Mouse (Mus musculus) embryo, embryonic 11.5 days (tissue): ENCODE measurements around the gene Trpm3.

Source experiments
- DNase-seq: peaks from one replicate; pipeline ENCODE4 v3.0.0-alpha.2; 2012; ENCODE audit warnings: low read depth, low spot score

Gene Trpm3

DNA sequence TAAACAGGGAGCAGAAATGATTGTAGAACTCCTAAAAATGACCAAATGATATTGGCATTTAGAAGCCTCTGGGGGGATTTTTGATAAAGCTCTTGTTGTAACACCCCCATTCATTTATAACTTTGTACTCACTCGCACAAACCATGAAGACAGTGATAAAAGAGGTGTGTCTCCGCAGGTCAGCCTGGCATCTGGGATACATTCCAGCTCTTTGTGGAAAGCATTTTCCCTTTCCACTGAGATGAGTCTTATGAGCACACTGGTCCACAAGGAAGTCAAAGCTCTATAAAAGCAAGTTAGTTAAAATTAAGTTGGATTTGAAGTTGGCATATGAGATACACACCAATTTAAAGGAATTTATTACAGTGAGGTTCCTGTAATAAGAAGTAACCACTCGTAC, 600.4 kb downstream of the Trpm3 start:
- no peak for DNase-seq

- no peak for DNase-seq
These were observed 614.5 kb downstream of the Trpm3 start for GRCm38 (mm10) chr19:22753311-22753809.

DNA sequence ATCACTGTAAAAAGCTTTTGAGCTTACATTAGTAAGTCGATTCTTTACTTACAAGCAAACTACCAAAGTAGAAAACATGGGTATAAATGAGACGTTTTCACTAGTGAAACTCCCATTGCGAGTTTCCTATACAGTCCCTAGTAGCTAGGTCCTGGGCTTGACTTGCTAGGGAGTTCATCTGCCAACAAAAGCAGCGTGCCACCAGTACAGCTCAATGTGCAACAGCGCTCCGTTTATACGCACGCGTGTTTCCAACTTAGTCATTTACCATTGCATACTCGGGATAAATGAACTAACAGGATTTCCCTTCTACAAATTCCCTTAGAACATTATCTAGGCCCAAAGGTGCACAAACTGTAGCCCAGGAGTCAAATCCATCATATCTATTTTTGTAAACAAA, 615.2 kb downstream of the Trpm3 start:
- no peak for DNase-seq

DNA sequence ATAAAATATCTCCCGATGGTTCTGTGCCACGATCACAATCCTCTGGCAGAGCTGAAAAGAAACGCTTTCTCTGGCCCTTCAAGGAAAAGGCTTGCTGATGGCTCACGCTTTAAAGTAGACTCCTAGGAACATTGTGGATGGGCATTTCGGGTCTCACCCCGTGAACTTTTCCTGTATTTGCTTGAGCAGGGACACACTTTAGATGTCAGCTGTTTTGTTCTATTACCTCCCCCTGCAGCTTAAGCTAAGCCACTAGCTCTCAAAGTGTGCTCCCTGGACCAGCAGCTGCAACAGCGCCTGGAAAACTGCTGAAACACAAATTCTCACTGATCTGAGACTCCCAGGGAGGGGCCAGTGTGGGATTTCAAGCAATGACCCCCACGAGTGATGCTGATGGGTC, 615.7 kb downstream of the Trpm3 start:
- DNase-seq: no peak

DNA sequence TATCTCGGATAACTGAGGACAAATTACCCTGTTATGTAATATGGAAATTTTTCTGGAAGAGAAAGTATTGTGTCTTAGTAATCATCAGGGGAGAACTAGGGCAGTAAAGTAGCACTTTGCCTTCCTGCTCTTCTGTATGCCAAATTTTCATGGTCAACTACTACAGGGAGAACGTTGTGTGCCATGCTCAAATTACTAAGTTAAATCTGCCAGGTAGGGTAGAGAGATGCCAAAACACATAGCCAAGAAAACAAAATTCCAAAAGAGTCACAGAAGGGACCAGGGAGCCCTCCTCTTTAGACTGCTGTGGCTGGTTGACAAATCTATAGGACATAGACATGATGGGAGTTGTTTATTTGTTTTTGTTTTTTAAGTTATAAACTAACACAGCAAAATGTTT, 619.6 kb downstream of the Trpm3 start:
- no peak for DNase-seq

- no peak for DNase-seq
These were observed 629.4 kb downstream of the Trpm3 start for GRCm38 (mm10) chr19:22768242-22768641.

DNA sequence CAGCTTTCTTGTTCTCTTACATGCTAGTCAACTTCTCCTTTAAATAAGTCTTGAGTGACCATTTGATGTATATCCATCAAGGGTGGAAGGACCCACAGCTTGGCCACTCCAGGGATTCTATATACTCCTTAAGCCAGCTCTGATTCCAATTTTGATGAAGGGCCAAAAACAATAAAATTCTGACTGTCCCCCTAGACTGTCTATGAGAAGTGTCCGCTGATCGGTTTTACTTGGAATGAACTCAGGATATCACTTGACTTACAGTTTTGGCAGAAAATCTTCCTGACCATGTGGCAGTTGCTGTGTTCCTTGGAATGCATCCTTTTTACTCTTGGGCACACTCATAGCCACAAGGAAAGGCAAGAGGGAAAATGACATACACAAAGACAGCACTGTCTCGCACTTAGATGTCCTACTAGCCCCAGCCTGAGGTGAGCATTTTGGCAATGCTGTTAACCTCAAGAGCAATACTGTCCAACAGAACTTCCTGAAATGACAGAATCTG, 636.4 kb downstream of the Trpm3 start:
- DNase-seq: no peak

- no peak for DNase-seq
These were observed 641.5 kb downstream of the Trpm3 start for GRCm38 (mm10) chr19:22780192-22780843.

GRCm38 (mm10) chr19:22781579-22781978, 642.7 kb downstream of the Trpm3 start:
- DNase-seq: no peak

DNA sequence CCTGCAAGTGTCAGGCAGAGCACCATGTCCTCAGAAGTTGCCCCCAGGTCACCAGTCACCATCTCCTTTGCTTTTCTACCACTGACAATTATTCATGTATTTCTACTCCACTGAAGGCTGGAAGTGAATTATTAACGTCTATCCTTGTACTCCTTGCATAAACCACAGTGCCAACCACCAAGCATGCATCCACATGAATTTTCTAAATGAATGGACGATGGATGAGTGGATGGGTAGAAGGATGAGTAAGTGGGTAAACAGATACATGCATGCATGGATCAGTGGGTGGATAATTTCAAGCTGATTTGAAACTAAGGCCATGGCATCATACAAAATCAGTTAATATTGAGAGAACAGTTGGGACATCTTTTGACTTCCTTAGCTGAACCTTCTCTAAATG, 644.9 kb downstream of the Trpm3 start:
- no peak for DNase-seq

- DNase-seq: no peak
These were observed 650.9 kb downstream of the Trpm3 start for GRCm38 (mm10) chr19:22789753-22790152.

- no peak for DNase-seq
These were observed 658.1 kb downstream of the Trpm3 start for GRCm38 (mm10) chr19:22796996-22797395.

DNA sequence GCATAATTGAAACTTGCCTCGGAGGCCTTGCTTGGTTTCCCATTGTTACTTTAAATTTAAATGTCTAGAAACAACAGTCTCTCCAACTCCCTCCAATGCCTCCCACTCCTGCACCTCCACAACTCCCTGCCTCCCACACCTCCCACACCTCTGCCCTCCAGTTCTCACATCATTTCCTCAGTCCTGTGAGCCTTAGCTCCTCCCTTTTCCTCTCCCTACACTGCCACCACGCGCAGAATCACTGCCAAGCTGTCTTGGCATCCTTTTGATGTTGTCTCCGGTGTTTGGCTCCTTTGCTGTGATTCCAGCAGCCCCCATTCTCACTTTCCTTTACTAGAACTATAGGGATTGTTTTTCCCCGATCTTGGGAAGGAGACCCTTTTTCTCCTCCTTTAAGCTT, 661.6 kb downstream of the Trpm3 start:
- DNase-seq: no peak

GRCm38 (mm10) chr19:22803396-22803795, 664.5 kb downstream of the Trpm3 start:
- DNase-seq: no peak

- DNase-seq: no peak
These were observed 665.5 kb downstream of the Trpm3 start for GRCm38 (mm10) chr19:22804311-22804710.

DNA sequence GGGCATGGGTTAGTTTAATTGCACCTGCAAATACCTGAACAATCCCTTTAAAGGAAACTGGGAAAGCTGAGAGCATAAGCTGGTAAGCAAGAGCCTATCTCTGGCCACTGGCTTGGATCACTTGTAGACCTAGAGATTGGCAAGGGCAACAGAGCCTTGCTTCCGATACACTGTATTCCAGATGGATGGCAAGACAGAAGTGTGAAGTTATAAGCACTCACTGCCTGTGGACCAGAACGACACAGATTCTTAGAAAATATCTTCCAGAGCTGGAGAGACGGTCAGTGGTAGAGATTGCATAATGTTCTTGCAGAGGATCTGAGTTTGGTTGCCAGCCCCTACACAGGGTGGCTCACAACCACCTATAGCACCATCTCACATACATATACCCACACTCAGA, 671.4 kb downstream of the Trpm3 start:
- no peak for DNase-seq

DNA sequence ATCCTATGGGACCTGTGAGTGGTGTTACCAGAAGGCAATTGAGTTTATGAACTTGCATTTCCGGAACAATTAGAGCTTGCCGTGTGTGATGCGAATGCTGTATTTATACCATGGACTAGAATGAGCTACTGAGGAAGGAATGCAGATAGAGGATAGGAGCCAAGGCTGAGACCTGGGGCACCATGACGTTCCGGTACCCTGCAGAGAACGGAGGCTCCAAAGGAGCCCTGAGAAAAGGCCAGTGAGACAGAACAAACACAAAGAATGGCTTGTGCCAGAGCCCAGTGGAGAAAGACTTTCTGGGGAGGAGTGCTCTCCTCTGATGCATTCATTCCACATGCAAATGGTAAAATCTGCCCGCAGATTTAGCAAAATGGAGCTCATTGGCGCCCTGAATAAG, 682.9 kb downstream of the Trpm3 start:
- DNase-seq: no peak

GRCm38 (mm10) chr19:22823491-22823981, 684.7 kb downstream of the Trpm3 start:
- peak; percentile 16 for DNase-seq

DNA sequence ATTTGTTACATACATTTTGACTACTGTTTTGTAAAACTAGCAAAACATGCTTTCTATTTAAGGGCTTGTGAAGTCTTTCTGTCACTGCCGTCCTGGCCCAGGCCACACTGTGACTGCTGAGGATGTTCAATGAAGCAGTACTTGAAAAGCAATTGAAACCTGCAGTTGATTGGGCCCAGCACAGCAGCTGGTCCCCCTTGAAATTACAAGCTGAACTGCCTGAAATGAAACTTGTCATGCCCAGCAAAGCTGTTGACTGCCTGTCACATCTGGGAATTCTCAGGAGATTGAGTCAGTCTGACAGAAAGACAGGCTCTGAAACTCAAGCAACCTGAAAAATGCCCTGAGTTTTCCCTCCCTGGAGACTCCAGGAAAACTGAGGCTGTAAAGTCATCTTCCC, 687.0 kb downstream of the Trpm3 start:
- peak; percentile 3 for DNase-seq

GRCm38 (mm10) chr19:22828198-22828742, 689.4 kb downstream of the Trpm3 start:
- no peak for DNase-seq

- no peak for DNase-seq
These were observed 702.5 kb downstream of the Trpm3 start for GRCm38 (mm10) chr19:22841081-22842040.

- DNase-seq: no peak
These were observed 703.9 kb downstream of the Trpm3 start for GRCm38 (mm10) chr19:22842697-22843096.
